Mouse (Mus musculus): ENCODE results near the gene Srbd1.
A peak's percentile ranks its signal among the peaks of the same experiment; 100 is the strongest.

Gene Srbd1

DNA sequence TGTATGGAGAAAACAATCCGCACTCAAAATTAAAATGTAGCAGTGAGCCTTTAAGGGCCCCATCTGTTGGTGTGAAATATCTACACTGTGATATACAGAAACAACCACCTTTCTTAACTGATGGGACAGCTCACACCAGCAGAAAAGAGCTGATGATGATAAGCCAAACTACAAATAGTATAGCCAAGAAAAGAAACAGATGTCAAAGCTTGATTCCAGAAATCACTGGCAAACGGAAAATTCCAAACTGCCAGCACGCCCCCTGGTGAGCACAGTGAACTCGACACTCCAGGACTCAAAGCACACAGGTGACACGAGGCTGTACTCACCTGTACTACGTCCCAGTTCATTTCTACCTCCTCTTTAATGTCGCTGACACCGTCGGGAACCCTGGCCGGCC, 9.1 kb downstream of the Srbd1 start:
- DNase-seq = no peak

DNA sequence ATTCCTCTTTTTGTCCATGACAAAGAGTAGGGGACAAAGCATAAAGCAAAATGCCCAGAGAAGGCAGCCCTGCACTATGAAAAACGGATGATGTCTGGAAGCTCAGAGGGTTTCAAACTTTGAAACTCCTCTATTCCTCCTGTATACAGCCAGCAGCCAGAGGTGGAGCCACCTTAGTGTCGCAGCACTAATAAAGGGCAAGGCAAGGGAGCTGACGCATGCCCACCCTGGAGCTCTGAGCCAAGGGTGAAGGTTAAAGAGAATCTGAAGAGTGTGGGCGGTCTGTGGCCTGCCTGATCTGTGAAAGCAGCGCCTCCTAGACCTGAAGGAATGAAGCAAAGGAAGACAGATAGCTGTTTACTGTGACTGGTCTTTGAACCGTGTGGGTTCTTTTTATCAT, 10.5 kb downstream of the Srbd1 start:
- DNase-seq = no peak

DNA sequence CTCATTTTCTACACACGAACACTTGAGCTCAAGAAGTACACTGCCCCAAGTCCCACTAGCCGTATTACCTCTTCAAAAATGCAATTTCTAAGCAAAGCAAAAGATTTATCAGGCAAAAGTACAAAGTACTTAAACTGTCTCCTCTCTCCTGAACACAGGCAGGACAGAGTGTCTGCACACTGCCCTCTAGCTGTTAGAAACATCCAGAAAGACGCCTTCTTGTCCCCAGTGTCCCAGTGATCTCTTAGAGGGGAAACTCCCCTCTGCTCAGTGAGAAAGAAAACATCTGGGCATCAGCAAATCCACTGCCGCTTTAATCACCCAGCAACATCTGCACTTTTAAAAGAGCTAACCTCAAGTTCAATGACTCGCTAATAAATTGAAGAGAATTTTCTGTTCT, 12.4 kb downstream of the Srbd1 start:
- DNase-seq = no peak

DNA sequence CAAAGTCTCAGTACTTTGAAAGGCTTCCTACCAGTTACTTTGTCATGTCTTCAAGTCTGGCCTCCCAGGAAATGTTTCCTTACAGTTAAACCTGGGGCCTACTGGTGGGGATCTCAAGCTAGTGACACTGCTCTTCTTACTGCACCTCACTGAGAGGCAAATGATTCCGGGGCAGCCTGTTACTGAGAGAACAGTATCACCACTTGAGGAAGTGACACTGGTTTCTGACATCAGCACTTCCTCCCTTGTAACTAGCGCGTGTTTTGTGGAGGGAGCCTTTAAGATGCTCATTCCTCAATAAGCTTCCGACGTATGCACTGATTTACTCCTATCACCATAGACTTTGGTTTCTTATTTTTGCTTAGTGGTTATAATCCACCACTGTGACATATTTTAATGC, 16.8 kb downstream of the Srbd1 start:
- DNase-seq = no peak

DNA sequence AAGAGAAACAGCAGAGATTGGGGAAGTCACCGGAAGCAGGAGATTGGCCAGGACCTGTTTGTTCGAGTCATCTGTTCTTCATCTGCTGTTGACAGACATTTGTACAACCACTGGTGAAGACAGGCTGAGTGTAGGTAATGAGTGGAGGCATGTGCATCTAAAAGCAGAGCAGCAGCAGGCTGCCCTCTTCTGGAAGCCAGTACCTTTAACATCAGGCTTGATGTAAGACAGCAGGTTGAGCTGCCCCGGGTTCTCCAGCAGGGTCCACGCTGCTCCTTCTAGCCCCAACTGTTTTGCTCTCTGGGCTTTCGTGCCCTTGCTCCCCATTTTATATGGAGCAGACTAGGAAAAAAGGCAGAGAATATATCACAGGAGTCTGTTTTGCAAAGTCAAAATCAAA, 19.1 kb downstream of the Srbd1 start:
- no peak for DNase-seq

DNA sequence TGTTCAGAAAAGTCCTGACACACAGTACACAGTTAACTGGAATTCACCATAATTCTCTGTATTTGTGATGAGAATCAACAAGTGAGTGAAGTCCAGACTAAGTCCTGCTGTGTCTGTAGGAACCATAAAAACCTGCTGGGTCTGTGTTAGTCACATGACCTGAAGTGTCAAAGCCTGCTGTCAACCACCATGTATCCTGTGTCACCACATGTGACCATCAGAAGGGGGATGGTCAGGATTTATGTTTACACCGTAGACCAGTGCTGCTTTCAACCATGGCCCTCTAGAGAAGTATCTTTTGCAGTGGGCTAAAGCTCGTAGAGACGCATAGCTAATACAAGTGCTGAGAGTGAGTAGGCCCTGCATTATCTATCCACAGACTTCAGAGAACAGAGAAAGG, 21.8 kb downstream of the Srbd1 start:
- no peak for DNase-seq

DNA sequence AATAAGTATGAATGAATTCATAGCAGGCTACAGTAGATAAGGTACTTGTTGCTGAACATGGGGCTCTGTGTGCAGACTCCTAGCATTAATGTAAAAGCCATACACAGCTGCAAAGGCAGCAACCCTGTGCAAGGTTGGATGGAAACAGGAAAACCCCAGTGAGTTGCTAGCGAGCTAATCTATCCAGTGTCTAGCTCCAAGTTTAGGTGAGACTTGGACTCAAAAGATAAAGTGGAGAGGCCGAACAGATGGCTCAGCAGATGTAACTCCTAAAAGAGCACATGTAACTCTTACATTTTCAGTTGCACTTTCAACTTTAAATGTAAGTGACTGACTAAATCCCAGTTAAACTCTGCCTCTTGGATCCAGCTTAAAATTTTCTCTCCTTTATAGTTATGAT, 48.1 kb downstream of the Srbd1 start:
- no peak for DNase-seq

DNA sequence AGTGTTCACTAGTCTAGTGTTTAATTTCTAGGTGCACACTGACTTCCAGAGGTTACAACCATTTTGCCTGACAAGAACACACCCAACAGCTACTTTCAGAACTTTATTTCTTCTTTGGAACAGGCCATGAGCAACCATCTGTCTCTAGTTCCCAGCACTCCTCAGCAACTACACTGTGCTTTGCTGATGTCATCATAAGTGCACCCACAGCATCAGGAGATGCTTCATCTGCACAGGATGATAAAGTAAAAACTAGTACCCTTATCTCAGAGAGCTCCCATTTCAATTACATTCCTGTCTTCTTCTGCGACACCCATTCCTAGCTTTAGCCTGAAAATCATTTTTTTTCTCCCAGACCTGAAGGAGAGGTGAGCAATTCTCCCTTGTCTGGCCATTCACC, 51.9 kb downstream of the Srbd1 start:
- no peak for DNase-seq

DNA sequence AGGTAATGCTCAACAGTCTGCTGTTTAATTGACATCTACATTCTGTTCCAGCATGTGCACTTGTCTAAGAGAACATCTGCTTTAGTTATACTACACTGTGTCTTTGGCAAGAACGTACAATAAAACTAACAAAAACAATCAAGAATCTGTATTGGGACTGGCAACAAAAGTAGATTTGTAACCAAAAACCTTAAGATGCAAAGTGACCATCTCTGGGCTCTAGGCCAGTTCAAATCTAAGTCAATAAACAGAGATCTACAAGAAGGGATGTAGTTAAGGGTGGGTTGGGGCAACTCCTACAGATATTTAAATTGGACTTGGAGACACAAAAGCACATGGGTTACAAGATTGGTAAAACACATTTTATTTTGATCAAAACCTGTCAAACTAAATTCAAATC, 53.3 kb downstream of the Srbd1 start:
- no peak for DNase-seq

DNA sequence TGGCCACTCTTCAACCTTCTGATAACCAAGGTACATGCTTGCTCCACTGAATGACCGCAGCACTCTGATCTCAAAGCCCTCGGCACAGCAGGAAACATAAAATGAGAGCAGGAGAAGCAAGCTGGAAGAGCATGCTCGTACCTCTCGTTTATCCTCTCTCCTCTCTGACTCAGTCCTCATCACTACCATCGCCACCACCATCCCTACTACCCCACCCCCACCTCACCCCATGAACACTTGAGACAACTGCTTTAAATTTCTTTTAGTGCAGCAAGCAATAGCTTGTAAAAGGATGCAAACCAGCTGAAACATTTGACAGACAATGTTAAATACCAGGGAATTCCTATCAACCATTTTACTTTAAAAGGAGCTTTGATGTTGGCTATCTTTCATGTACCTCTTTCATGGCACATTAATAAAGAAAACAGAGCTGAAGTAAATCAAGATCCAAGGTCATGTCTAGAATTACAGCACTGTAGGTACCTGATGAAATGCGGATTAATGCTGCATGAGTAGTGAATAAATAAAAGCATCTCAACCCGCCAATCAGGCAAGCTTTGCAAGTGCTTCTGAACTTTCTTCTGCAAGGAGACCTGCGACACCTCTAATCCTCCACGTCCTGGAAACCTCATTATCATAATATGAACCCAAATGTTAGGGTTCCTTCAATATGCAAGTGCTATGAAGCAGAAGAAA, 54.9 kb downstream of the Srbd1 start:
- no peak for DNase-seq

DNA sequence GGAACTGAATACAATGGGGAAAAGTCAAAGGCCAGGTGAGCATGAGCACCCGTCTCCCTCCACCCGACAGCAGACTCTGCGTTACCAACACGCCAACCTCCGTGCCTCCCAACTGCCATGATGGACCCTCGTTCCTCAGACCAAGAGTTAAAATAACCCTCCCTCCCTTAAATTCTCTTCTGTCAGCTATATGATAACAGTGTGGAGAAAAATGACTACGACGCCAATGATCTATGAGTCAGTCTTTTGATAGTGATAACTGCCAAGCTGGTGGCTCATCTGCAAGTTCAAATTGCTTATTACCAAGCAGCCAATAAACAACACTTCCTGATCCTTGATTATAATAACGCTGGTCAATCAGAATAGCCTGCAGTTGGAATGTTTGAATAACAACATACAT, 57.1 kb downstream of the Srbd1 start:
- no peak for DNase-seq

DNA sequence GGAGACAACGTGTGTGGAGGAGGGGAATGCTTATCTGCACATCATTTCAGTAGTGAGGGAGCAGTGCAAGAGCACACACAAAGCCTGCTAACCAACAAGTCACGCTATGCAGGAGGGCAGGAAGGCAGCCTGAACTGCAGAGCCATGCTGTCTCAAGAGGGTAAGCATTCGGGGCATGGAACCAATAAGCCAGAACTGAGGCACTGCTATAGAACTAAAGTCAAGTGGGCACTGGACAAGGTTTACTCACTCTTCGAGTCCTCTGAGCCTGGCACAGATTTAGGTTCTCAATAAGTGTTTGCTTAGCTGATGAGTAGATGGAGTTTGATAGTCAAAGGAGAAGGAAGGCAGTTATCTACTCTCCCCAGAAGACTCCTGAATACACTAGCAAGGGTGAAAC, 58.8 kb downstream of the Srbd1 start:
- no peak for DNase-seq

DNA sequence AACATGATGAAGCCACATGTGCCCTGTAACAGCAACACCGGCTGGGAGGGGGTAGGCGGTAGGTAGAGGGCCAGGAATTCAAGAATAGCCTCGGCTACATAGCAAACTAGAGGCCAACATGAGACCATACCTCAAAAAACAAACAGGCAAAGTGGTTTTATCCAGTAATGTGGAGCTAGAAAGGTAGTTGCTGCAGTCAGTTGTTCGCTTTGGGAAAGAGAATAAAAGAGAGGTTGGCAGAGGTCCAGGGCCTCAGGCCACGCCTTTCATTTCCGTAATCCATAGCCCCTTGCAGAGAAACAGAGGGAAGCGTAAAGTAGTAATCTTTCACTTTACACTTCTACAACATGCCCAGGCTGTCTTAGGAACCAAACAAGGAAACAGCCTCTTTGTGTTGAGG, 61.8 kb downstream of the Srbd1 start:
- DNase-seq = no peak

DNA sequence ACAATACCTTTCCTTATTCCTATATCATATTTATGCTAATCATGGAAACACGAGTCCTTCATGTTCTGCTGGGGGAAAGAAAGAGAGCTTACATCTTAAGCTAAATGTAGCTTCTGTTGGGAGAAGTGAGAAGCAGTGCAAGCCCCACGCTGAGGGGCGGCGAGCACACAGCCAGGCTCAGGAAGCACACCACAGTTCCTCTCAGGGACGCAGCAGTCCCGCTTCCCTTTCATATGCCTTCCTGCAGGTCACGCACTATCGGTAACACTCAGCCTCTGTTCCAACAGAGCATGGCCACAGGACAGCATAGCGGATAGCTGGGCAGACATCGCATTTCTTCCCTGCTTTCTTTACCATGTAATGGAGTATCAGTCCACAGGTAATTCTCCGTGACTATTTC, 66.9 kb downstream of the Srbd1 start:
- DNase-seq = no peak

DNA sequence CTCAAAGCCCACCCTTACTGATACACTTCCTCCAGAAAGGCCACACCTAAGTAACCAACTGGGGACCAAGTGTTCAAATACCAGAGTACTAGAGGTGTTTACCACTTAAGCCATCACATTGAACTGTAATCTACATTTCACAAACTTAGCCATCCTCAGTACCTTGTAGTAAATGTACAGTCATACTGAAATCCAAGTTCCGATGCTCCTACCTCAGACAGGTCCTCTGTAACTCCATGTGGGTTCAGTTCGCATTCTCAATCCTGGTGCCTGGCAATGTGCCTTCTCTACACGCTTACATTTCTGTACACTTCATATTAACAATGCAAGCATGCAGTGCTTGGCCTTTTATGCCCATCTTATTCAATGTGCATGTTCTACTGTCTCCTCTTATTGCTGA, 77.5 kb downstream of the Srbd1 start:
- no peak for DNase-seq

DNA sequence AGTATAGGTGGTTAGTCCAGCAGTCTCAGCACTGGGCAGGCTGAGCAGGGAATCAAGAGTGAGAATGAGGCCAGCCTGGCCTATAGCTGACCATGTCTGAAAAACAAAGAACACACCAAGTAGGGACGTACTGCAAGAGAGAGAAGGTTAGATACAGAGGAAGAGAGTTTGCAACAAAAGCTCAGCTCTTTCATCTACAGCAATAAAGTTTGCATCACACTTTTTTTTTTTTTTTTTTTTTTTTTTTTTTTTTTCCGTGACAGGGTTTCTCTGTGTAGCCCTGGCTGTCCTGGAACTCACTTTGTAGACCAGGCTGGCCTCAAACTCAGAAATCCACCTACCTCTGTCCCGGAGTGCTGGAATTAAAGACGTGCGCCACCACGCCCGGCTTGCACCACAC, 79.1 kb downstream of the Srbd1 start:
- DNase-seq = no peak

DNA sequence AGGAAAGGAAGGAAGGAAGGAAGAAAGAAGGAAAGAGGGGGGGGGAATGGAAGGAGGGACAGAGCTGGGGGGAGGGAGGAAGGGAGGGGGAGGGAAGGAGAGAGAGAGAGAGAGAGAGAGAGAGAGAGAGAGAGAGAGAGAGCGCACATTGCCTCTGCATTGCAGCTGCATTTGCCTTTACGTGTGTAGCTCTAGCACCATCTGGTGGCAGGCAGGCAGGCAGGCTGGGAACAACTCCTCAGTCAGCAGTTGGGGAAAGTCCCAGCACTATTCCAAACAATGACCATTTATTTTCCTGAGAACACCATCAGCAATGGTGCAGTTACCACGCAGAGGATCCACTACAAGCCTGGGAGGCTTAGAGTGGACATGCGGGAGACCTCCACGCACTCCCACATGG, 81.5 kb downstream of the Srbd1 start:
- DNase-seq = peak; percentile 28

DNA sequence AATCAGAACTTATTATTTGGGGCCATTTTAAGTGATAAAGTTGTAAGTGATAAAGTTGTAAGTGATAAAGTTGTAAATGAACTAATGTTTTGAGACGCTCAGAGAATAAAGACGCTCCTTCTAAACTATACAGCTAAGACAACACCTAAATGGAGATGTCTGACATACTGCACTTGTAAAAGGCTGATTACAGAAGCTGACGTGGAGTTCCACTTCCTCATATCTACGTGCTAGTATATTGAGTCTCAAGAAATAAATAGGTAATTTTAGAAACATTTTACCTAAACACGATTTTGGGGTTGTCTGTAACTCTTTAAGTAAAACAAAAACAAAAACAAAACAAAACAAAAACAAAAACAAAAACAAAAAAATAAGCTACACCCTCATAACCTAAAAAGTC, 84.1 kb downstream of the Srbd1 start:
- no peak for DNase-seq

DNA sequence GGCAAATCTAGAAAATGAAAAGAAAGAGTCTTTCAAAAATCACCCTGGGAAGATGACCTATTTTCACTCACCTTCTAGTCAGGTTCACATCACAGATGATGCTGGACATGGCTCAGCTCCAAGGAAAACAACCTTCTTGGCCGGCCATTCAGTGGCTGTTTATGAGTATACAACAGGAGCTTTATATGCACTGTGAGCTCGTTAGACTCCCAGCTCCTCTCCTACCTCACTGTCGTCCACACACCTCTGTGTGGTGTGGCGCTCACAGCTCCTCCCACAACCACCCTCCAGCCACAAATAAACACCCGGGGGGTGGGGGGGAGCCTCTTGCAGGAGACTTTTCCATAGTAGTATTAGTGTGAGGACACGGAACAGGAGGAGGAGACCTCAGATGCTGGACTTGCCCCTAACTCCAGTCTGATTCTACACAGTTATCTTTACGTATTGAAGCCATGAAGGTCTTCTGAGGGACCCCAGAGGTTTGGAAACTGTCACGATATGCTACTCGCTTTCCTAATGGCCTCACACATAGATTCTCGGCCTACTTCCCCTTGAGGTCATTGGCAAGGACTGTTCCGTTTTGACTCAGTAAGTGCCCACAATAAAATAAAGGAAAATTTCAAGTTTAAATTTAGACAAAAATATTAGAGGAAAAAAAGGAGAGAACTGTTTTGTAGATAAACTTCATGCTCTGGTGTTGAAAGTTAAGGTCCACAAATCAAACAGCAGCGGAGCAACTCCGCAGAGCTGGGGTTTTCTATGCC, 104.6 kb downstream of the Srbd1 start:
- DNase-seq = no peak

DNA sequence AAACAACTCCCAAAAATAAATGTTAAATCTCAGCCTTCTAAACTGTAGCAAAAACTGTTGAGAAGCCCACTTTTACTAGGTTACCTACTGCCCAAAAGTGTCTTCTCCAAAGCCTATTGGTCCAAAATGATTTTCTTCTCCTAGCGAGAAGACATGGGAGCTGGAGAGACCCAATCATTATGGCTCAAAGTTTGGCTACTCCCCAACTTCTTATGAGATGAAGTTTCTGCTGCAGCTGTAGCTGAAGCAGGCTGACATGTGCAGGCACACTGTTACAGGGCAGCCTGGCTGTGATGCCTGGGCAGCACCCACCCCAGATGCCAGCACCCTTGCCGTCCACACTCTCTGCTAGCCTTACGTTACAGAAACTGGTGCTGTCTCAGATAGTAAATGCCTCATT, 105.2 kb downstream of the Srbd1 start:
- DNase-seq = no peak

DNA sequence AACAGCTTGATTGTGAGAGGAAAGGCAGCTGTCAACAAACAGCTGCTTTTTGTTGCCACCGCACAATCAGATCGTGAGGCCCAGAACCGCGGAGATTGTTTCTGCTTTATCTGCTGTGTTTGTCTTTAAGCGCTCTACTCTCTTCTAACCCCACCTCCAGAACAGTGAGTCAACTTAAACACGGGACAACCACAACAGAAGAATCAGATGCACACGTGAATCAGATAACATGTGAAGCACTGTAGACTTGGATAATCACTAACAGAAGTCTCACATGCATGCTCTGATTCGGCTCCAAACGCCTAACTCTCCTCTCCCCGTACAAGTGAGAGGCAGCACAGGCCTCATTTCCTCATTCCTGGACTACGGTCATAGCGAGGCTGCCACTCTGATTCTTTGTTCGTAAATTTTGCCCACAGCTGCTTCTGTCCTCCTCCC, 106.7 kb downstream of the Srbd1 start:
- DNase-seq = no peak

DNA sequence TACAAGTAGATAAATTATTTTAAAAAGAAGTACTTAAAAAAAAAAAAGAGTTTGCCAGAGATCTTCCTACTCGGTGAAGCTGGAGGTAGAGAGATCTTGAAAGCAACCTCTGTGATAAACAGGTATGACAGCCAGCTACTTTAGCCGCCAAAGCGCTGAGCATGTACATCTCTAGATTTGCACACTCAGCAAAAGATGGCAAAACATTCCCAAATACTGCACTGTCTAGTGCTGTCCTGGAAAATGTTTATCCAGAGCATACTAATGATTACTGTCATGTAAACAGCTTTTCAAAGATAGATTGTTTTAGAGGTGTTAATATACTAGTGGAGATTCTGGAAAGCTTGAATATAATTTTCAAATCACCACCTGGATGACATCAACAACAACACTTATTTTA, 109.4 kb downstream of the Srbd1 start:
- no peak for DNase-seq

DNA sequence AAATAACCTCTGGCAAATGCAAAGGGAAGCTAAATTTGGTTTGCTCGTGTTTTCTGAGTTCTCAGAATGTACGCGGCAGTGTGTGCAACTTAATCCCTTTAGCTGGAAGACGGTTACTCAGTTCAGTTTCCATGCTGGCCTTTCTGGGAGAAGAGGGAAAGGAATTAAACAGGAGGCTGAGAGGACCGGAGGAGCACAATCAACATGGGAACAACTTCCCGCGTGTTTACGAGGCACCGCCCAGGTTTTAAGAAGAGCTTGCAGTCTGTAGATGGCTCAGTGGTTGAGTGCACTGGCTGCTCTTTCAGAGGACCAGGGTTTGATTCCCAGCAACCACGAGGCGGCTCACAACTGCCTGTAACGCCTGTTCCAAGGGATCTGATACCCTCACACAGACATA, 109.8 kb downstream of the Srbd1 start:
- DNase-seq = no peak

DNA sequence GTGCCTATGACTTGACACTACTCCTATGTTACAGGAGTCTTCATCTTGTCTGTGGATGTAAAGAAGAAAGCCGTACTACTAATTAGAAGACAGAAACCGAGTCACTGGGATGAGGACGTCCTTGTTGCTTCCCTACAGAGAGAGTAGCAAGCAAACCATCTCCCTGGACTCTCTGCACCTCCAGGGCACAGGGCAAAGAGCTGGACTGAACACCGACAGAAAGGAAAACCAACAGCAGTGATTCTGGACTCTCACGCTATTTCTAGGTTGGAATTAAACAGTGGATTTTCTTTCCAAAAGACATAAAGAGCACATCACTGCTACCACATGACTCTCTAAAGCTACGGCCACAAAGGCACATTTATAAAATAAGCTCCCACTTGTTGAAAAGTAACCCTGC, 110.3 kb downstream of the Srbd1 start:
- DNase-seq = no peak

DNA sequence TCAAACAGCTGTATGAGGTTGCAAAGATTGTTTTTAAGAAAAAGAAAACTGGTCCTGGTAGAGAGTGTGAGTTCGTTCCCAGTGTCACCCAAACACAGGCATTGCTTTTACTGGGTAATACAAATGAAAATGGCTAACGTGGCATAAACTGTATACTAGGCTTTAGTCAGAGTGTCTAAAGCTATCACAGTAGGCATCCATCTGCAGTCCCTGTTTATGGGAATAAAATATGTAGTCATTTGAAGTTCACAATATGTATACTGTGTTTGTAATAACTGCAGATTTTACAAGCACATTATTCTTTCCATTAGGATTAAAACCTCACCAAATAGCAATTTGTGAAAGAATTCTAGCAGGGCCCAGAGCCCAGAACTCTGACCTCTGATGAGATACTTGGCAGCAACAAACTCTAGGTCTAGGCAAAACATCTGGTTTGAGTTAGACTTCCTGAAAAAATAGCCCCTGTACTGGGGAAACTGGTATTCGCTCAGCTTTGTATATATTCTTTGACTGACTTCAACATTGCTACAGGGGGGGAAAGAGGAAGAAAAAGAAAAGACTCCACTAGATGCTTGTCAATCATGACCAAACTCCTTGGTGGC, 112.8 kb downstream of the Srbd1 start:
- DNase-seq = no peak

Data from cerebellum, adult 11 months (tissue).